Comparison of ENCODE assay signal across 8 mouse cellular contexts in the genomic region with DNA sequence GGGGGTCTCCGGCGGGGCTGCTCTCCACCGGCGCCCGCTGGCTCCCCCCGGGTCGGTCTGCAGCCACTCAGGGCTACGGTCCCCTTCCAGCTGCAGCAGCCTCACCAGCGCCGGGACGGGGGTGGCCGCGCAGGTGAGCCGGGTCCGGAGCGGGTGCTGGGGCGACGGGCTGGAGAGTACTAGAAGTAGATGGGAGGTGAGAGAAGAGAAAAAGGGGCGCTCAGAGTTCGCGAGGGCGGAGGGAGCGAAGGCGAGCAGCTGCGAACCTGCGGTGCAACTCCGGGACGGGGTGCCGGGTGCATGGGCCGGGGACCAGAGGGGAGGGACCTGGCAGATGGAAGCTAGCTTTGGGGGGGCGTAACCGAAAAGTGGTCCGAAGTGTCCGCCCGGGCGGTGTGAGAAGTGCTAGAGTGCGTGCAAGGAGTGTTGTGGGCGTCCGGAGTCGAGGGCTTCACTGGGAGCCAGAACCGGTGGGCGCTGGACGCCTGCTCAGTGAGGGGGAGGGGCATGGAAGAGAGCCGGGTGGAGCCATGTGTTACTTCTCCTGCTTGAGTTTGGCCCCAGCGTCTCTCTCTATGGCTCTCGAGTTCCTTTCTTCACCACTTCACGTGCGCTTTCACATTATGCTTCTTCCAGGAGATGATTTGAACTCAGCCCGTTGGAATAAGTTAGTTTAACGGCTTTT. TPM values are rescaled to one million over a fixed set of nuclear protein-coding genes. Genes with fewer than 3 reads are reported as not detected.
DNase-seq lines count a peak whose midpoint lies in the region; ATAC-seq lines count a peak whose summit lies in the region.

No protein-coding gene starts in this region.

- H3K36me3 ChIP-seq in forebrain, embryonic 11.5 days (ENCODE audit: control insufficient read depth, insufficient read depth, low read length): no peaks in the 10 kb centered on the region

- no peaks in the 10 kb centered on the region for H3K9me3 ChIP-seq in forebrain, embryonic 11.5 days (ENCODE audit: control insufficient read depth, low read length)

- intact Hi-C loops in heart, postnatal 10 days (cut with DNase I): loop anchor here (2.0 to 5.0 kb wide), 3 partner anchors 26 to 45 kb away; a partner anchor contains a TSS

- H3K4me3 ChIP-seq in forebrain, embryonic 11.5 days (ENCODE audit: low read depth, low read length): peak overlapping the region; percentile 81

- no peak overlapping the region for H3K27ac ChIP-seq in forebrain, embryonic 11.5 days (ENCODE audit: low read depth, low read length)

- ATAC-seq in forebrain, embryonic 11.5 days (replicated peaks; ENCODE audit: low FRiP score): peak; percentile 81

- no peaks in the 10 kb centered on the region; the same call in 1 of the 2 replicates for H3K4me1 ChIP-seq in forebrain, embryonic 11.5 days (replicated peaks; ENCODE audit: control insufficient read depth, insufficient read depth, low read length)

- peak overlapping the region; percentile 88 for H3K4me2 ChIP-seq in forebrain, embryonic 11.5 days (ENCODE audit: low read depth, low read length, severe bottlenecking)

- peak; percentile 69 for DNase-seq in CD4-positive helper T cell, adult 2 months (ENCODE audit: low read depth, low spot score)
- DNase-seq in adrenal gland, adult 2 months: peak; percentile 72
- peak; percentile 82 for DNase-seq in forebrain, embryonic 11.5 days (ENCODE audit: low spot score)
- peak; percentile 74 to 76 for DNase-seq in heart, postnatal 10 days
- peak; percentile 67 to 80 for DNase-seq in kidney, postnatal 25 days
- DNase-seq in lung, postnatal 10 days: peak; percentile 82
- peak; percentile 37 for DNase-seq in ovary, adult 18-20 months (ENCODE audit: low spot score)
- DNase-seq in thymus, postnatal 10 days (ENCODE audit: low spot score in 2 of 2): peak; percentile 68 to 73

- 0 out of 2 replicates have a peak, but pooled peaks cover 2% of the 10 kb centered on the region for H3K27me3 ChIP-seq in forebrain, embryonic 11.5 days (ENCODE audit: control insufficient read depth, insufficient read depth, low read length)

- peak overlapping the region; percentile 76 for H3K9ac ChIP-seq in forebrain, embryonic 11.5 days (ENCODE audit: low read length)

- WGBS in forebrain, embryonic 11.5 days: under 1% methylated on average over 50 of the region's 50 CpGs

RNA-seq across cellular contexts. Expression of a gene that starts 0.5 kb away (rescaled TPM):
- 10 to 100 TPM; 16.6 to 20.9 TPM for total RNA-seq in adrenal gland, adult 2 months (2021)
- polyA plus RNA-seq in adrenal gland, adult 2 months (2012; rRNA removed): 27.0 and 37.1 TPM in 2 replicates
- 8.9 and 10.1 TPM in 2 replicates for polyA plus RNA-seq in forebrain, embryonic 11.5 days (2014; fragmentation: Nextera tagmentation; extraction: Ambion mirVana)
- 10 to 100 TPM in 1 of 2 experiments, 1 to 10 TPM in 1; 9.1 to 14.0 TPM for total RNA-seq in heart, postnatal 10 days (2021)

RNA-seq across cellular contexts. Expression of a gene that starts 27.2 kb away (rescaled TPM):
- total RNA-seq in adrenal gland, adult 2 months (2021): 10 to 100 TPM; 51.7 to 64.2 TPM
- 21.5 and 23.8 TPM in 2 replicates for polyA plus RNA-seq in adrenal gland, adult 2 months (2012; rRNA removed)
- 85.3 and 94.0 TPM in 2 replicates for polyA plus RNA-seq in forebrain, embryonic 11.5 days (2014; fragmentation: Nextera tagmentation; extraction: Ambion mirVana)
- 10 to 100 TPM; 45.1 to 51.1 TPM for total RNA-seq in heart, postnatal 10 days (2021)

RNA-seq across cellular contexts. Expression of a gene that starts 47.2 kb away (rescaled TPM):
- 10 to 100 TPM; 61.1 to 76.8 TPM for total RNA-seq in adrenal gland, adult 2 months (2021)
- 52.8 and 60.4 TPM in 2 replicates for polyA plus RNA-seq in adrenal gland, adult 2 months (2012; rRNA removed)
- polyA plus RNA-seq in forebrain, embryonic 11.5 days (2014; fragmentation: Nextera tagmentation; extraction: Ambion mirVana): 116 and 118 TPM in 2 replicates
- total RNA-seq in heart, postnatal 10 days (2021): 10 to 100 TPM; 51.0 to 52.8 TPM
